Mouse (Mus musculus) adrenal gland, postnatal 10 days (tissue): ENCODE data around the gene Gm36176. TPM values are rescaled to one million over a fixed set of nuclear protein-coding genes. Genes with fewer than 3 reads are reported as not detected.

Source experiments
- DNase-seq: peaks from one replicate; pipeline ENCODE4 v3.0.0; 2021; ENCODE audit warnings: mixed read lengths
- total RNA-seq, 2 experiments: library from RNA; stranded (reverse); gene quantifications; 2 replicates each; pipeline ENCODE4 v1.2.3; 2021

Gm36176 gene
- total RNA-seq, 2 experiments from 2014 or later: not detected

DNA sequence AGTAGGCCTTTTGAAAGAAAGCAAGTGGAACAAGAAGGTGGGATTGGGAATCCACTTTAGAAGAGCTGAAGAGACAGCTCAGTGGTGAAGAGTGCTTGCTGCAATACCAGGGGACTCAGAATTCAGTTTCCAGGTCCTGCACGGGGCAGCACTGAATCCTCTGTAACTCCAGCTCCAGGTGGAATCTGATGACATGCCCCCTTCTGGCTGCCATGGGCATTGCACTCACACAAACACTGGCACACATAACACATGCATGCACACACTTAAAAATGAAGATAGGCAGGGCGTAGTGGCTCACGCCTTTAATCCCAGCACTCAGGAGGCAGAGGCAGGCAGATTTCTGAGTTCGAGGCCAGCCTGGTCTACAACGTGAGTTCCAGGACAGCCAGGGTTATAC, 36.0 kb downstream of the Gm36176 start:
- no peak for DNase-seq

DNA sequence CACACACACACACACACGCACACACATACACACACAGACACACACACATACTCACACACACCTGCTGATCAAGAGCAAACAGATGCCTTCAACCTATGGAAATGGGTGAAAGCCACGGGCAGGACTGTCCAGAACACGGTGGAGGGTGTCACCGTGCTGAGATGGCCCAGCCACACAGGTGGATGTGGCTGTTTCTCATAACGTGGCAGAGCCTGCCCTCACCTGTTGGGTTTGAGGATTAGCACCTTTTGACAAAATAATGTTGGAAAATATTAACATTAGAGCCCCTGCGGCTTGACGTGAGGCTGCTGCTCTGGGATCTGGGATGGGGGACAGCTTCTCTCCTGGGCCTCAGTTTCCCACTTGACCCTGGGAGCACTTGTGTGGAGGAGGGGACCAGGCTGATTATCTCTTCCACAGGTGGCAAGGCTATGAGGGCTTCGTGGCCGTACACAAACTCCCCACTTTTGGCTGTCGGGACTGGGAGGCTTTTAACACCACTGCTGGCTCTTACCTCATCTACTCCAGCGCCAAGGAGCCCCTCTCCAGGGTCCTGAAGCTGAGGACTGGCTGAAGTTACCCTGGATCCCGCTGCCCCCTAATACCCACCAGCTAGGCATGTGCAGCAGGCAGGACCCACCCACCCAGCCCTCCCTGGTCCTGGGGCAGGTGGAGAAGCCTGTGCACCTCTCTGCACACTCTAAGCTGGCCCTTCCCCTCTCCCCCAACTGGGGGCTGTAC, 39.6 kb downstream of the Gm36176 start:
- no peak for DNase-seq

DNA sequence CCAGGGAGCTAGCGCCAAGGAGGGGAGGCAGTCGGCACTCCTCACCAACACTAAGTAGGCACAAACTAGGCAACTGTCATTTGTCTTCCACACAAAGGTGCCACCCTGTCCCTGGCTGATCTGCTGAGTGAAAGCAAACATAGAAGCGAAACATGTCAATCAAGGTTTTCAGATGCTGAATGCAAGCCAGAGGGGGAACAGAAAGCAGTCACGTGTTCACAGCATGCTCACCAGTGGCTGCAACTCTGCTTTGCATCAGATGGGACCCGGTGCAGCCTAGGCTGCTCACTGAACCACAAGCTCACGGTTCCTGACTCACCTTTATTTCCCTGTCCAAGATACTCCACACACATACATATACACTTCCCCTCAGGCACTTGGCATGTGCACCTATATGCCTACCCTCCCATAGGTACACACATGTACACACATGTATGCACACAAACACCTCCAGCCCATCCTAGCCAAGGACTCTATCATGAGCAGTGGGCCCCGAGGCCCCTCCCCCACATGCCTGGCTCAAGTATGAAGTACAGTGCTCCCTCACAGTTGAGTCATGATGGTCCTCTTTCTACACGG, 44.5 kb downstream of the Gm36176 start:
- no peak for DNase-seq

GRCm38 (mm10) chr10:77895562-77895961, 49.0 kb downstream of the Gm36176 start:
- peak; percentile 8 for DNase-seq

Other genes with a start within 250 kb of the Gm36176 start
- gene Sumo3, start 240.7 kb upstream of the Gm36176 start, total RNA-seq: 100 to 1,000 TPM; 119 to 125 TPM
- 10 to 100 TPM; 22.3 to 30.4 TPM for gene Gm49325, start 240.6 kb upstream of the Gm36176 start, total RNA-seq
- gene Ube2g2, start 224.5 kb upstream of the Gm36176 start, total RNA-seq: 10 to 100 TPM; 44.4 to 46.1 TPM
- gene Tspear, start 160.2 kb upstream of the Gm36176 start, total RNA-seq: under 1 TPM; 0.27 to 0.64 TPM
- not detected for gene Gm19402, start 156.0 kb upstream of the Gm36176 start, total RNA-seq
- gene Gm9508, start 149.6 kb upstream of the Gm36176 start, total RNA-seq: not detected
- gene Gm10272, start 140.2 kb upstream of the Gm36176 start, total RNA-seq: not detected
- gene Gm10024, start 135.3 kb upstream of the Gm36176 start, total RNA-seq: not detected
- gene Gm10142, start 131.0 kb upstream of the Gm36176 start, total RNA-seq: not detected
- gene Krtap12-1, start 126.2 kb upstream of the Gm36176 start, total RNA-seq: not detected
- not detected for gene Gm10100, start 120.3 kb upstream of the Gm36176 start, total RNA-seq
- not detected for gene Gm18596, start 104.2 kb upstream of the Gm36176 start, total RNA-seq
- not detected for gene Gm9736, start 95.4 kb upstream of the Gm36176 start, total RNA-seq
- not detected for gene Gm3233, start 87.1 kb upstream of the Gm36176 start, total RNA-seq
- not detected for gene Gm3238, start 75.5 kb upstream of the Gm36176 start, total RNA-seq
- gene Gm7138, start 69.9 kb upstream of the Gm36176 start, total RNA-seq: not detected
- not detected for gene Gm3250, start 64.3 kb upstream of the Gm36176 start, total RNA-seq
- not detected for gene Gm7137, start 58.6 kb upstream of the Gm36176 start, total RNA-seq
- not detected for gene Gm9639, start 51.7 kb upstream of the Gm36176 start, total RNA-seq
- not detected for gene Gm19668, start 47.7 kb upstream of the Gm36176 start, total RNA-seq
- not detected for gene Gm9507, start 35.0 kb upstream of the Gm36176 start, total RNA-seq
- gene Gm2696, start 32.1 kb upstream of the Gm36176 start, total RNA-seq: not detected
- not detected for gene Krtap10-4, start 19.7 kb upstream of the Gm36176 start, total RNA-seq
- not detected for gene Krtap10-10, start 10.9 kb upstream of the Gm36176 start, total RNA-seq
- not detected for gene Gm10318, start 6.1 kb downstream of the Gm36176 start, total RNA-seq
- not detected for gene Gm3285, start 15.2 kb downstream of the Gm36176 start, total RNA-seq
- gene Lrrc3, start 55.7 kb downstream of the Gm36176 start, total RNA-seq: 10 to 100 TPM; 12.1 to 16.7 TPM
- 1 to 10 TPM; 2.3 to 2.8 TPM for gene Trpm2, start 123.8 kb downstream of the Gm36176 start, total RNA-seq
- gene 1810043G02Rik, start 131.7 kb downstream of the Gm36176 start, total RNA-seq: 10 to 100 TPM; 15.7 to 21.4 TPM
- 100 to 1,000 TPM; 142 to 172 TPM for gene Pfkl, start 163.3 kb downstream of the Gm36176 start, total RNA-seq
- 1 to 10 TPM; 2.4 to 6.4 TPM for gene Dnmt3l, start 195.1 kb downstream of the Gm36176 start, total RNA-seq
- under 1 TPM in 1 of 2 experiments, not detected in 1; 0.12 TPM for gene Aire, start 196.8 kb downstream of the Gm36176 start, total RNA-seq
- gene Icosl, start 222.5 kb downstream of the Gm36176 start, total RNA-seq: 10 to 100 TPM in 1 of 2 experiments, 1 to 10 TPM in 1; 8.6 to 12.6 TPM